Mouse (Mus musculus): ENCODE measurements at regions not wholly inside any gene's neighbourhood (a gene's known extent, or its start where the extent isn't known, plus 50 kb on each side); places are given as distances from the start of the nearest gene placed in this dataset.

GRCm38 (mm10) chr16:20803278-20803930 lies 69.1 kb upstream of the Thpo start:
- no peak for DNase-seq (ENCODE audit: low spot score in 2 of 2)

- DNase-seq (ENCODE audit: low spot score in 2 of 2): no peak
Observed at GRCm38 (mm10) chr16:20802724-20803123, 68.4 kb upstream of the Thpo start.

GRCm38 (mm10) chr16:20800038-20800437 lies 65.7 kb upstream of the Thpo start:
- DNase-seq (ENCODE audit: low spot score in 2 of 2): no peak

- no peak for DNase-seq (ENCODE audit: low spot score in 2 of 2)
Observed at GRCm38 (mm10) chr16:20798115-20798514, 63.8 kb upstream of the Thpo start.

GRCm38 (mm10) chr16:20794721-20795120 lies 60.4 kb upstream of the Thpo start:
- no peak for DNase-seq (ENCODE audit: low spot score in 2 of 2)
